Mouse (Mus musculus): ENCODE data around the gene Krt87.
A peak's percentile ranks its signal among the peaks of the same experiment; 100 is the strongest.

Krt87 gene

DNA sequence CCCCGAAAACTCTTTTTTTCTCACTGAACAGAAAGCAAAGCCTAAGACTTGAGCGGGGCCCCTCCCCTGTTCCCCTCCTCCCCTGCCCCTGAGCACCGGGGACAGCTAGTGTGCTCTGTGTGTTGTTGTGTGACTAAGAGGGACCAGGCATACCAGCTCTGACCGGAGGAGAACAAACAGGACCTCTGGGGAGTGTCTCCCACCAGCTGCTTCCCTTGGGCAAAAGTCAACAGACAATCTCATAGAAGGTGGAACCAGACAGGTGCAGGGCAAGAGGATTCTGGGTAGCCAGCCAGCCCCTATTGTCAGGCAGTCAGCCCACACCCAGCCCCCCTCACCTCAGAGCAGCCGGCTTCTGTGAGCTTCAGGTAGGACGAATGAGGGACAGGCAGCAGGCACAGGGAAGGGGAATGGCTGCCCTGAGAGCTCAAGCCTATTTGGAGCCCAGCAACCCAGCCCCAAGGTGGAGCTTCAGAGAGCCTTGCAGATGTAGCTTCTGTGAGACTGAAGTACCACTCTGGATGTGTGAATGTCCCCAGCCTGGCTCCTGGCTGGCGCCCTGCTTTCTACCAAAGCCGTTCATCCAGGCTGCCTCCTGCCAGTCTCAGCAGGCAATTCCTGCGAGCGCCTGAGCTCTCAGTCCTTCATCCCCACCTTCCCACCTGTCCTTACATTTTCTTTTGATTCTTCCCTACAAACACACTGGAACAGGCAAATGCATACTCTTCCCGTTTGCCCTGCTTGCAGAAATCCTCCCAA lies 23.6 kb downstream of the Krt87 start:
- DNase-seq, result peak in 1 of 2 experiments; percentile 28

- no peak for DNase-seq
Observed at GRCm38 (mm10) chr15:101413916-101414635, 24.5 kb downstream of the Krt87 start.

DNA sequence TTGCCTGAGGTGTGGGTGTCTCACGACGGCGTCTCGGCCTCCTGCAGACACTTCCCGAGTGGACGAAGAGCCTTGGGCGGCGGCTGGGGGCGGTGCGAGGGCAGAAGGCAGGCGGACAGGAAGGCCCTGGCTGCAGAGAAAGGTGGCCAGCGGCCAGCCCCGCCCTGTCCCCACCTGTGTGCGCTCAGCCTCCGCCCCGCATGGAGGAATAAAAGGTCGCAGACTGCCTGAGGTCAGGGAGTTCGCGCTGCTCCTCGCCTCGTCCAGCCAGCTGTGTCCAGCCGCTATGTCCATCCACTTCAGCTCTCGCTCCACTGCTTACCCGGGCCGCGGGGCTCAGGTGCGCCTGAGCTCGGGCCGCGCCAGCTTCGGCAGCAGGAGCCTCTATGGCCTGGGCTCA lies 26.4 kb downstream of the Krt87 start:
- DNase-seq, result peak; percentile 90 to 93

- DNase-seq, result peak; percentile 83 to 89
Observed at GRCm38 (mm10) chr15:101410775-101411174, 27.8 kb downstream of the Krt87 start, which contains the start of gene Krt7. TSS of gene Krt7 (plus strand) at chr15:101411043.

- peak; percentile 84 to 89 for DNase-seq
Observed at GRCm38 (mm10) chr15:101398269-101398668, 40.3 kb downstream of the Krt87 start.

DNA sequence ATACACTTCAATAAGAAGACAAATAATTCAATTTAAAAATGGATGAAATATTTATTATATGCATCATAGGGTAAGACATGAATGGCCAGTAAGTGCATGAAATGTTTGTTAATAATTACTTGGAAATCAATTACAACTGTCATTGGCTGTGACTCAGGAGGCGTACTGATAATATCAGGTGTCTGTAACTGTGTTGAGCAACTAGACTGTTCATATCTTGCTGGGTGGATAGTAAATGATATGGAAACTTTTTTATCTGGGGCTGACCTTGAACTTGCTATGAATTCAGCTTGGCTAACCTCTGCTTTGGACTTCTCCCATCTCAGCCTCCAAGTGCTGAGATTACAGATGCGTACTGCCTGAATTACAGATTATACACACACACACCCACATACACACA lies 40.9 kb downstream of the Krt87 start:
- no peak for DNase-seq

GRCm38 (mm10) chr15:101396921-101397320 lies 41.7 kb downstream of the Krt87 start:
- DNase-seq, result no peak

GRCm38 (mm10) chr15:101396466-101396865 lies 42.1 kb downstream of the Krt87 start:
- no peak for DNase-seq

DNA sequence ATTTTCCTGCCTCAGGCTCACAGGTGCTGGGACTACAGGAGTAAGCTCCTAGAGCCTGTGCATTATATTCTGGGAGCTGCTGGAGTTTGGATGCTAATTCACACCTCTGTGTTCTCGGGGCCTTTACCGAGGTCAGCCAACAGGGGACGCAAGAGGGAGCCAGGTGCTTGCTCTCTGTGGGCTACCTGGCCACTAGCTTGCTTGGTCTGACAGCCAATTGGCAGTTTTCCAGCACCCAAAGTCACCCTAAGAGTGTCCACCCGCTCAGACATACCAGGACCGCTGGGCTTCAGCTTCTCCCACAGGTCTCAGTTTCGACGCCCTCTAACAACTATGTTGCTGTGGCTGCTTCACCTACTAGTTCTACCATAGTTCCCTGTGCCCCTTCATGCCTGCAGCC lies 43.7 kb downstream of the Krt87 start:
- DNase-seq, result peak; percentile 53 to 72

GRCm38 (mm10) chr15:101392251-101392650 lies 46.4 kb downstream of the Krt87 start:
- no peak for DNase-seq

- no peak for DNase-seq
Observed at GRCm38 (mm10) chr15:101390203-101390602, 48.4 kb downstream of the Krt87 start.

DNA sequence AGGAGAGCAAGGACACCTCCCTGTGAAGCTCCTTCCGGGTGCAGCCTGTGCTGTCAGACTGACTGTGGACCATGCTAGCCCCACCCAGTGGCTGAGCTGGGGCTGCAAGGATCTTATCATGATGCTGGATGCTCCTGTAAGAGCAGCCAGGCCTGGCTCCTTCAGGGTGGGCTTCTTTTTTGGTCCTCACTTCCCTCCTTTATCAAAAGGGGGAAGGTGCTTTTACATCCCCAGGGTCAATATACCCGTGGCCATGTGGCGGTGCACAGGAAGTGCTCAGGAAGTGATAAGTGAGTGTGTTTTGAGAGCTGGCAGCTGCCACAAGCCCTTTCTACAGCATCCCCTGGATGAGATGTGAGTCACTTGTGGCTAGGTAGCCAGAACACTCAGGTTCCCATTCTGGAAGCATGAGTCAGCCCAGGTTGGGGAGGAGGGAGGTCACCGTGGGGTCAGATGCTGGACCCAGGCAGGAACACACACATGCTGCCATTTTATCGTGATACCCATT lies 50.5 kb downstream of the Krt87 start:
- DNase-seq, result peak; percentile 53 to 67

GRCm38 (mm10) chr15:101387176-101387575 lies 51.4 kb downstream of the Krt87 start:
- peak; percentile 68 to 78 for DNase-seq

- peak in 1 of 2 experiments; percentile 29 for DNase-seq
Observed at GRCm38 (mm10) chr15:101385064-101385463, 53.5 kb downstream of the Krt87 start.

DNA sequence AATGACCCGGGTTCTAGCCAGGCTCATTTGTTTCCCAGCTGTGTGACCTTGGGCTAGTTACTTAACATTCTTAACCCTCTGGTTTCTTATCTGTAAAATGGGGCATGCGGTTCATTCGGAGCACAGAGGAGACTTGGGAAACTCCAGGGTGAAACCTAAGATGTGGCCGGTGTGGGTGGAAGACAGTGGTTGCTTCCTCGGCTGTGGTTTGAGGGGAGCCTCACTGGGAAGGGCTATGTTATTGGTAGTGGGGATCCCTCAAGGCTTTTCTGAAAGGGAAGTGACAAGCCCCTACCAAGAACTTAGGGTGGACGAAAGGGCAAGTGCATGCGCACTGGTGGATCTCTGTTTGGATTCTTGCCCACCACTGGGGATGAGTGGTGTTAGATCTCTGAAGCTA lies 54.0 kb downstream of the Krt87 start:
- no peak for DNase-seq

DNA sequence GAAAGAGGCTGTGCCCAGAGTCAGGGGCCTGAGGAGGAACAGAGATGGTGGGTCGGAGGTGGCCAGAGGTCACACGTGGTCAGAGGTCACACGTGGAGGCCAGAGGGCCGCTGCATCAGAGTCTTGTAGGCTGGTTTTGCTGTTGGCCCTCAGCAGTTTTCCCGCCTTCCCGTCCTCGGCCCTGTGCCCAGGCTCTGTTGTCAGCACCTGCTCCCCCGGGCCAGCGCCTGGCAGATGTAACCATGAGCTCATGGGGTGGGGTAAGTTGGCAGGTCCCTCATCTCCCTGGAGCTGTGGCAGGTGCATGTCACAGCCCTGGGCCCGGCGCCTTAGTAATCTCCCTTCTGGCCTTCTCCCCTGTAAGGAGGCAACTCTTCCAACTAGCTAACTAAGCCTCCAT lies 55.8 kb downstream of the Krt87 start:
- peak in 1 of 2 experiments; percentile 44 for DNase-seq

GRCm38 (mm10) chr15:101381758-101382157 lies 56.8 kb downstream of the Krt87 start:
- peak; percentile 76 to 88 for DNase-seq

Data from lung, adult 18-20 months (tissue).